Mouse (Mus musculus): ENCODE results near the gene Pde6h.

Gene Pde6h

DNA sequence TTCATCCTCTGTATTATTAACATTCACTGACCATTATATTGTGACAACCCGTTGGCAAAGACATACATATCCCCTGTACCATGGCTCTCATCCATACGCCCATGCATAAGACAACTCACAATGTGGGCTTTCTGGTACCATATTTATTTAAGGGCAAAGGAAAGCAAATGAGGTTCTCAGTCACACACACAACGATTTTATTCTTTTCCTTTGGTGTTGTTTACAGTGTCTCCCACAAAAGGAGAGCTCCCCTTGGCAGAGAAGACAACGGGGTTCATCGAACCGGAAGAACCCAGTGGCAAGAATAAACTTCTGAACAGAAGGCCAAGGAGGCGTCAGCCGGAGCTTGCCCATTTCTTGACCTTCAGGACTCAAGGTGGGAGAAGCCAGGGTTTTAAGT lies at the start of gene Pde6h:
TSS of gene Pde6h (plus strand) at position 301 of the 400 bp plus-strand sequence.
- no peak for TF ChIP-seq GATA4 (IDR thresholded peaks at IDR 0.05; ENCODE audit: insufficient replicate concordance, low read length)

DNA sequence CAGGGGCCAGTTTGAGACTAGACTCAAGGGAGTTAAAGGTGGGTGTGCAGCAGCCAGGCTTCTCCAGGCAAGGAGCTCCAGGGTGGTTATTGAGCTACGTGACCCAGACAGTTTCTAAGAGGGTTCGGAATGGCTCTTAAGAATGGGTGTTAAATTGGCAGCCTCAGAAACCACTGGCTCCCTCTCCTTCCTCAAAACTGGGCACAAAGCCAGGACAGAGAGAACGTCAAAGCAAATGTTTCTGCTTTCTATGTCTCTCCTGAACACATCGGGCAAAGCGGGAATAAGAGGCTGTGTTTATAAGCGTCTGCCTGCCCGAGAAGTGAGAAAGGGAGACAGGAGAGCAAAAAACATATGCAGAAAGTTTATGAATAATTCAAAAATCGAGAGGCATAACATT lies 49.0 kb upstream of the Pde6h start:
- no peak for TF ChIP-seq GATA4 (IDR thresholded peaks at IDR 0.05; ENCODE audit: insufficient replicate concordance, low read length)

DNA sequence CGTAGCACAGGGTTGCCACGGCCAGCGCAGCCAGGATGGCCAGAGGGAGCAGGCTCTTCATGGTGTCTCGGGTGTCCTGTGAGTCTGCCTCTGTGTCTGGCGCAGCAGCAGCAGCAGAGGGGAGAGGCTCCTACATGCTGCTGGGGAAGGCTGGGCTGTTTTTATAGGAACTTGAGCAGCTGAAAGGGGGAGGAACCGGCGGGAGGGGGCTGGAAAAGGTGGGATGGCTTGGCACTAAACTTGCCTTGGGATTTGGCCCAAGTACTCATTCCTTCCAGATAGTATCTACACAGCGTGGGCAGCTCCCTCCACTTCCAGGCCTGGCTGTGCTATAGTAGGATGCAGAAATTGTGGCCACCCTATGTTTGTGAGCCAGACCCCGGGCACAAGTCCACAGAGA lies 48.0 kb upstream of the Pde6h start, which contains the start of gene Mgp:
TSS of gene Mgp (minus strand) at position 154 of the 400 bp plus-strand sequence.
- TF ChIP-seq GATA4 (IDR thresholded peaks at IDR 0.05; ENCODE audit: insufficient replicate concordance, low read length), result no peak

DNA sequence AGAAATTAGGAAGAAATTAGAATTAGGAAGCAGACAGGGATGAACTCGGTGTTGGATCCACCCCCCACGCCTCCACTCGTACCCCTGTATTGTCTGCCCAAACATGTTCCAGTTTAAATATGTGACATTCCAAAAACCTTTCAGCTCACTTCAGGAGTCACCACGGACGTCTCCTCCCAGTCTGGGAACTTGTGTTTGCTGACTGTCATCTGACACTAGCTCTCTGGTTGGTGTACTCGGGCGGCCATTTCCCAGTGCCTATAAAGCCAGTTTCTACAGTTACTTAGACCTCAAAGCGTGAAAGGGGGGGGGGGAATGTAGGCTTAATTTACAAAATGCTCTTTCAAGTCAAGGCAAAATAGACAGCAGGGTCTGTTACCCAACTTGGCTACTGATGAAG lies 42.0 kb upstream of the Pde6h start:
- no peak for TF ChIP-seq GATA4 (IDR thresholded peaks at IDR 0.05; ENCODE audit: insufficient replicate concordance, low read length)

DNA sequence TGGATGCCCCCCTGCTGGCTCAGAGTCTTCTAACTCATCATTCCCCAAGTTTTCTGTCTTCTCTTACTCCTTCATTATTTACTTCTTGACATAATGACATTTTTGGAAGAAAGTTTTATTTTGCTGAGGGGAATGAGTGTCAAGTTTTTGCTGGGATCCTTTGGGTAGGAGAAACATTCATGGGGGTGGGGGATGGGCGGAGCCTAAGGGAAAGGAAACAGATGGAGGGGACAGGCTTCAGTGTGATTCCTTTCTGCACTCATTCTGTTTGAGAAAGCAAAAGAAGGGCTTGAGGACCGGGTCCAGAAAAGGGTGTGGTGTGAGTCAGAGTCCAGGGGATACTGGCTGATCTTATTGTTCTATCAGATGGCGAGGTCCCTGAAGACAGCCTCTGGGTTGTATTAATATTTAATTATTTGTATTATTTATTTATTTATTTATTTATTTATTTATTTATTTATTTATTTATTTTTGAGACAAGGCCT lies 40.2 kb upstream of the Pde6h start:
- no peak for TF ChIP-seq GATA4 (IDR thresholded peaks at IDR 0.05; ENCODE audit: insufficient replicate concordance, low read length)

DNA sequence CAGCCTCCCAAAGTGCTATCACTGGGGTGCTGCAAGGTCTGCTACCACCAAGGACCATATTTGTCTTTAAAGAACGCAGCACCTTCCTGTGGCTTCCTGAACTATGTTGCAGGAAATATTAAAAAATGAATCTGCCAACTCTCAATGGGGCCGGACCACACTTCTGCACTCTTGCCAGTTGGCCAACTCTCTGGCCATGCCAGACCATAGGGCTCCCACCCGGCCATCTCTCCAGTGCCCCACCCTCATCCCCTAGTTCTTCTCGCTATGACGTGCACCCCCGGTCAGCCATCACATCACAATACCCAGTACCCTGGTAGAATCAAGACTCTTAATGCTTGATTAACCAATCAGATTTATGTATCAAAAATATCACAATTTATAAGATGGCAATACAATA lies 39.7 kb upstream of the Pde6h start:
- TF ChIP-seq GATA4 (IDR thresholded peaks at IDR 0.05; ENCODE audit: insufficient replicate concordance, low read length), result no peak

DNA sequence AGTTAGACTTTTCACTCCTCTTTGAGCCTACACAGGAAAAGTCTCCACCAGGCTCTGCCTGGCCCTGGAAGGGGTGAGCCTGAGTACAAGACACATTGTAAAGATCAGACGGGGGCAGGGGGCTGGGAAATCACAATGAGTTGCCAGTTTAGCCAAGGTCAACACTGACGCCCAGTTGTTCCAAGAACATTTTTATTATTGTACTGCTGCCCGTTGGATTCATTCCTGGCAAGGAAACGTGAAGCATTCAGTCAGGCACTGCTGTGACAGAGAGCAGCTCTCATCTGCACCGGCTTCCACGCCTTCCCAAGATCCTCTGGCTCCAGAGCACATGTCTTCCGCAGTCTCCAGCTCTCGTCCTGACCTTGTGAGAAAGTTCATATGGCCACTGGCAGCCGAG lies 35.8 kb upstream of the Pde6h start:
- no peak for TF ChIP-seq GATA4 (IDR thresholded peaks at IDR 0.05; ENCODE audit: insufficient replicate concordance, low read length)

DNA sequence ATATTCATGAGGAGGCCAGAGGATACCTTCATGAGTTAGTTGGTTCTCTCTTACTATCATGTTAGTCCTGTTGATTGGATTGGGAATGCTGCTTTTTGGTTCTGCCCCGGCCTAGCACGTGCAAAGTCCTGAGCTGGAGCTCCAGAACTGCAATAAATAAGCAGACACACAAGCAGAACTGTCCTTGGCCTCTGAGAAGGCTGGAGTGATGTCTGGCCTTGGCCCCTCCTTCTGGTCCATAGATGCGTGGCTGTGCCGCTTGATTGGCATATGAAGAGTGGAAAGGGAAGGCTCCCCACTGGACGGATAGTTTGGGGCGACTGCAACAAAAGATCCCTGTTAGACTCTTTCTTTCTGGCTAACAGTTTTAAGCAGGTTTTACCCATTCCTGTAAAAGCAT lies 34.6 kb upstream of the Pde6h start:
- no peak for TF ChIP-seq GATA4 (IDR thresholded peaks at IDR 0.05; ENCODE audit: insufficient replicate concordance, low read length)

DNA sequence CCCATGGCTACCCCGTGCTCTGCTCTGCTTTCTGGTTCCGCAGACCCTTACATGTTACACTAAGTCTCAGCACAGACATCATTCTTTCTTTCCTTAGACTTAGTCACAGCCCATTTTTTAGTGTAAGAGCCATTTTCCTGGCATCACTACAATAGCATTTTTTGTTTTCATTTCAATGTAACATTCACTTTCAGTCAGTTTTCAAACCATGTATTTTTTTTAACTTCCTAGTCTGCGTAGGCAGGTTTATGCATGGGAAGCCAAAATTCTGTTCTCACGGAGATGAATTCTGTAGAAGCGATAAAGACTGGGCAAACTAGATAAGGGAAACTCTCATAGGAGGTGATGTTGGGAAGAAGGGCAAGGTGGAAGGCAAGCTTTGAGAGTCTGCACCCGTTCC lies 34.1 kb upstream of the Pde6h start:
- TF ChIP-seq GATA4 (IDR thresholded peaks at IDR 0.05; ENCODE audit: insufficient replicate concordance, low read length), result no peak

DNA sequence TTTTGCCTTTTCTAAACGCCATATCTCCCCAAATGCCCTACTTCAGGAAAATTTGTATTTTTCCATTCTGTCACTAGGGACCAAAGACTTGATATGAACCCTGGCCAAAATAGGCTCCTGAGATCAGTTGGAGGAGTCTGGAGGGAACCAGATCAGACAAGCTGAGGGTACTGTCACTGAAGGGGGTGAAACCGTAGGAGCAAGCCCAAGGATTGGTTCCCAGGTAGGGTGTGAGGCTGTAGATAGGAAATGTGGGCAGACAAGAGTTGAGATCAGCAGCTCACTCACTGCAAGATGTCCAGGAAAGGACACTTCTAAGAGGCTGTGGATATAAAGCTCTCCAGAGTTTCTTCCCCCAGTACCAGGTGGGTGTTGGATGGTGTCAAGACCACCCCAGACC lies 31.6 kb upstream of the Pde6h start:
- TF ChIP-seq GATA4 (IDR thresholded peaks at IDR 0.05; ENCODE audit: insufficient replicate concordance, low read length), result no peak

DNA sequence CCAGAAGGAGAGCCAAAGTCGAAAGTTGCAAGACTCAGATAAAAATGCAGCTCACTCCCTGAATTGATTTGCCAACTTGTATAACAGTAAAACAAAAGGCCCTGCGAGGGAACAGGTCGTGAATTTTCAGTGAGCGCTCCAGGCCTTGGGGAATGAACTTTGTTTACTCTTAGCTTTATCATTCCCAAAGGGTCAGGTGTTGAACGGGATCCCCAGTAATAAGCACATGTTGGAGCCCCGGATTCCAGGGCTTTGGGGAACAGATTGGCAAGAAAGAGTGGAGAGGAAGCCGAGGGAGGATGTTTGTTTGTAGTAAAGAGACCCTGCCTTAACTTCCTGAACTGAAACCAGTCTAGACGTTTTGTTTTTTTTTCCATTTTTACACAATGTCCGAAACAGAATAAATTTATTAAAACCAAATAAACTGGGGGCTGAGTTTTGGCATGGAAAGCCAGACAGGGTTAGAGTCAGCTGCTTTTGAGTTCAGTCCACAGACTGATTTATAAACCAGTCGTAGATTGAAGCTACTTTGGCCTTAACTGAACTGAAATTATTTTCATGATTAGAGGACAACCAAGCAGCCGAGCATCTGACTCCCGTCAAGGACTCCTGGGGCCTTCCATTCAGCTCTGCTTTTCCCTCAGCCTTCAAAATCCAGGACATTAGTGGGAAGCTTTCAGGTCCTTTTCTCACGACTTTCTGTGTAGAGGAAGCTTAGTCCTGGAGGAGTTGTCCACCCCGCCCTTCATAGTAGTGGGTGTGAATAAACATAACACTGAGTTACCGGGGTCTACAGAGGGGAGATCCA lies 28.9 kb upstream of the Pde6h start:
- no peak for TF ChIP-seq GATA4 (IDR thresholded peaks at IDR 0.05; ENCODE audit: insufficient replicate concordance, low read length)

DNA sequence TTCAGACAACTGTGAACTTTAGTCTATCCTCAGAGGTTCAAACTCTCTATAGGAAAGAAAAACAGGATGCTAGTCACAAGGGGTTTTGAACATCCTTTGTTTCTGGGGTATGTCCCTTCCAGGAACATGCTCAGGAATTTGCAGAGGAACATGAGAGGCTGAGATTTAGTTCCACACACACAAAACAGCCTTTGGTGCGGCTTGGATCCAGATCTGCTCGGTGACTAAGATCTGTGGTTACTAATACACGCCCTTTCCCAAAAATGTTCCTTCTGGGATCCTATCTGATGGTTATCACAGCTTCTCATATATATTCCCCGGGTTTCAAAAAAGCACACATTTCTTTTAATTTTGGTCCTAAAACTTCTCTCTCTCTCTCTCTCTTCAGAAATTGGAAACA lies 25.8 kb upstream of the Pde6h start:
- TF ChIP-seq GATA4 (IDR thresholded peaks at IDR 0.05; ENCODE audit: insufficient replicate concordance, low read length), result no peak

DNA sequence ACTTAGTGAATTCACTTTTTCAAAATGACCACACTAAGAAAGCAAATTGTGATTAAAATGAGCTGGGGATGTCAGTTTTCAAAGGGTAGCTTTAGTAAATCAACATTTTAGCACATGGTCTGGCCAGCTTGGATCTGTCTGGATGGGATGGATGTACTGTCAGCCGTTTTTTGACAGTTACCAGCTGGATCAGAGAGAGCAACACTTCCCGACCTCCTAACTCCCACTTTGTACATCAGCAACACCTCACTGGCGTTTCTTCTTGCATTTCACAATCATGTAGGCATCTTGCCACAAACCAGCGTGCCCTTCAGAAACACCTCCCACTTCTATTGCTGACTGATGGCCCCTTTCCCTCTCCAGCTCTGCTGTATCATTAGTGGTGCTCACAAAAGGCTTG lies 25.4 kb upstream of the Pde6h start:
- TF ChIP-seq GATA4 (IDR thresholded peaks at IDR 0.05; ENCODE audit: insufficient replicate concordance, low read length), result no peak

DNA sequence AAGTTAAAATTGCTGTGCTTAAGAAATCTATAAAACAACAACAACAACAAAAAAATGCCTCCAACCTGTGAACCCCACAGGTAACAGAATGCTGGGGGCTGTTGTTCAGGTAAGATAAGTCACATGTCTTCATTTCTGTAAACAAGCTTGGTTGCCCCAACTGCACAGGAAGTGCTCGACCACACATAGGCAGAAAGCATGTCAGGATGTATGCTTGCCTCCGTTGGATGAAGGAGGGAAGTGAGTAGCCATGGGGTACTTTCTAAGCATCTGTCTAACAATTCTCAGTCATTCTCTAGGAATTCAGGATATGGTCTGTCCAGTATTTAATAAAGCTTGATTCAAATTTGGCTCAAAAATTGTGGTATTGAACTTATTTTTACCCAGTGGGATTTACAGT lies 24.7 kb upstream of the Pde6h start:
- no peak for TF ChIP-seq GATA4 (IDR thresholded peaks at IDR 0.05; ENCODE audit: insufficient replicate concordance, low read length)

DNA sequence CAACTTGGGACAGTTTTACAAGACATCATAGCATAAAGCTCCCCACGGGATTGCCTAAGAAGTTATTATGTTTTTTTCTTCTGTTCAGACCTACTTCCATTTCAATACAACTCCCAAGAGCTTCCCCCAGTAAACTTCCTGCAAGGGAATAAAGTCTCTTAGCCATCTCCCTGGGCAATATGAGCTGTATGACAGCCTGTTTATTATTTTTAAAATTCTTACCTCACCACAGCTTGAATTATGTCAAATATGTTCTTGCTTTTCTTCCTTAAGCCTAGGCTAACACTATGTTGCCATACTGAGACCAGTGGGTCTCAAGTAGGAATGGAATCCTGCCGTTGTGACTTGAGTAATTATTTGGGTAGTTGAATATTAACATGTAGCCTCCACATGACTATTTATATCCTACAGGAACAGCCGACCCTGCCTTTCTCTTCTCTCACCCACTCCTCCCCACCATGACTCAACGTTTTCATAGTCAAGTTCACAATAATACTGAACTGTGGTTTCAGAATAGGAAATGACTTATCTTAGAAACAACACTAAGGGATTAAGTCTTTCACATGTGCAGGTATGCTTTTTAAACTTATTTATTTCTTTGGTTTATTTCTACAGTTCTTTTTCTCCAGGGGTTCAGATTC lies 23.1 kb upstream of the Pde6h start:
- TF ChIP-seq GATA4 (IDR thresholded peaks at IDR 0.05; ENCODE audit: insufficient replicate concordance, low read length), result no peak

DNA sequence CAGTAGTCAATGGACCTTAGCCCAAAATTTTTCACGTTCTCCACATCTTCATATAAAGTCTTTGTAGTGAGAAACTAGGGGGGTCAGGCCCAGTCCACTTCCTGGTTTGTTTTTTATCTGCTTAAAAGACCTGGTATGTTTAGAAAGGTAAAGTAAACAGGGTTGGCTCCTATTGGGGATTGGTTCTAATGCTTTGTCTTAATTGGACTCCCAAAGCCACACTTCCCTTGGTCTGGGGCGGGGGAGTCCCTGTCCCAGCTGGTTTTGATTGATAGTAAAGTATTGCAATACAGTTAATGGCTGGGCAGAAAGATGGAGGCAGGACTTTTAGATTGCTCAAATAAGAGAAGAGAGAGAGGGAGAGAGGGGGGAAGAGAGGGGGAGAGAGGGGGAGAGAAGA lies 22.6 kb upstream of the Pde6h start:
- TF ChIP-seq GATA4 (IDR thresholded peaks at IDR 0.05; ENCODE audit: insufficient replicate concordance, low read length), result no peak

Measured in liver, adult (tissue).